Mouse (Mus musculus) spleen, postnatal 36 days (tissue): Measurements from ENCODE around the gene Bicdl1.
A peak's percentile ranks its signal among the peaks of the same experiment; 100 is the strongest.

Experiments
- DNase-seq, 2 experiments: peaks; one replicate each; pipeline ENCODE4 v3.0.0; 2022; ENCODE audit warnings: low spot score in 2 of 2, mixed read lengths in 1 of 2

Bicdl1 gene

DNA sequence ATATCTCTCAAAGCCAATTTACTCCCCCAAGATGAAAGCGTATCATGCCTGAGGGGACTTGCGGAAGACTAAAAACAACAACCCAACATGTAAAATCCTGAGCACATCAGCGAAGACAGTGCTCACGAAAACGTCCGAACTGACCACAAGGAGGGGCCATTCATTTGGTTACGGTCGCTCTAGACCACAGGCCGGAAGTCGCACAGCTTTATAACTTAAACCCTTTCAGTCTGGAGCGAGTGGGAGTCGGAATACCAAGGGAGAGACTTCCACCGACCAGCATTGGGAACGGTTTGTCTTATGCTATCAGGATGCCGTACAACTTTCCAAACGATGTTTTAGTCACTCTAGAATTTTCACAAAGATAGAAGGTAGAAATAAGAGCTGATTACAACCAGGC is 5.4 kb downstream of the Bicdl1 start:
- no peak for DNase-seq

DNA sequence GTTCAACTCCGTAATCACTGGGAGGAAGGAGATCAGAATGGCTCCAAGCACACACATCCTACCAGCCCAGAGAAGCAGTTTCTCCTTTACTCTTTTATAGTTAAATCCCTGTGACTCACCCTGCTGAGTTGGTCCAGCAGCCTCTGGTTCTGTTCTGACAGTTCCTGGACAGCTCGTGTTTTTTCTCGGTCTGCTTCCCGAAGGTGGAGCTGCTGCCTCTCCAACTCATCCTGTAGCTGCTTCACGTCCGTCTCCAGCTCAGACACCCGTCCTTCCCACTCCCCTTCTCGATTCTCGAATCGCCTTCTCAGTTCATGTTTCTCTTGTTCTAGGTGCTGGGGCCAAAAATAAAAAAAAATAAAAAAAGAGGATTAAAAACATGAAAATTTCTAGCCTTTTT is 7.0 kb downstream of the Bicdl1 start:
- DNase-seq = no peak

DNA sequence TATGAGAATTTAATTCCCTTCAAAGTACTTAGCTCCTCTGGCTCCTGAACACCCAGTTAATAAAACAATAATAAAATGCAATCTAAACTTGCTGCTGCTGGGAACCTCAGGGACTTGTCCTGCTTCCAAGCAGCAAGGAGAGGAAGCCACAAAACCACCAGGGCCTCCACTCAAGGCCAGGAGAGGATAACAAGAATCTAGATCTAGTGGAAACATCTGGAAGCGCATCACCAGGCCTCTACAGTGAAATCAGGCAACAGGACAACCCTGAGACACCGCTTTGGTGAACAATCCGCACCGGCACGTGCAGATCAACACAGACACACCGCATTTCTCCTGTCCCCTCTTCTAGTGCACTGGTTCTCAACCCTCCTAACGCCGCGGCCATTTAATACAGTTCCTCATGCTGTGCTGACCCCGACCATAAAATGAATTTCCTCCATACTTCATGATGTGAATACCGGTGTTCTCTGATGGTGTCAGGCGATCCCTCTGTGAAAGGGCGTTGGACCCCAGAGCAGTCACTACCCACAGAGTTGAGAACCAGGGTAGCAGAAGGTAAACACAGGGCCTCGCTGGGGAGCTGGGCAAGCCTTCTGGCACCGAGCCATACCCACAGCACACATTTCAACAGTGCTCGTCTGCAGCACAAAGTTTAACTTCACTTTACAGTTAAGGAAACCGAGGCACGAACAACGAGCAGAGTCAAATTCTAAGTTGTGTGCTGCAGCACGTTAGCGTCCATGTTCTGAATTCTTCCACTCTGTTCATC is 9.0 kb downstream of the Bicdl1 start:
- no peak for DNase-seq

DNA sequence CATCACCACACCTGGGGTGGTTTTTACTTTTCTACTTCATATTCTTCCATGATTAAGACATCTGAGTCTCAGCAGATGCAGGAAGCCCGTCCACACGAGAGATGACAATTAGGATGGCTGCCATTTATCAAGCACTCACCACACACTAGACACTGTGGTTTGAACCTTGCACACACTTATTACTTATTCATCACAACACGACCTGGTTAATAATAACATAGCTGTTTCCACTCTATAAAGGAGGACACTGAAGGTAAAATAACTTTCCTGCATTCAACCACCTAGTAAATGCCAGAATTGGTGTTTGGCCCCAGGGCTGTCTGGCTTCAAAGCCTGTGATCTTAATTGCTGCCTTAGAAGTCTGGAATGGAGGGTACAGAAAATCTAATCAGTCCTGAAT is 10.7 kb downstream of the Bicdl1 start:
- DNase-seq = no peak

DNA sequence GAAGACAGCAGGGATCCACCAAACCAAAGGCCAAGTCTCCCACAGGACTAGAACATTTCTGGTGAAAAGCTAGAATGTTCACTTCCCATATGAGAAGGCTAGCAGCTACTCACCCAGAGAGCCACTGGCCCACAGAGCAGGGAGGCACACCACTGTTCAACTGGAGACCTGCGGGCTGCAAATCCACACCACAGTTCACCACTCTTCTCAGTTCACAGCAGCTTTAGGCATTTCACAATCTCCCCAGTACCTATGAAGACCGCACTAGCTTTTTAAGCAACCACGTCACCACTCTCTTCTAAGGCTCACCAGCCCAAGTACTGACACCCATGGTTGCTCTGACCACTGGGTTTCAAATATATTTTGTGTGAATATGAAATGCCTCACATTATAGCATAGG is 13.7 kb downstream of the Bicdl1 start:
- no peak for DNase-seq

DNA sequence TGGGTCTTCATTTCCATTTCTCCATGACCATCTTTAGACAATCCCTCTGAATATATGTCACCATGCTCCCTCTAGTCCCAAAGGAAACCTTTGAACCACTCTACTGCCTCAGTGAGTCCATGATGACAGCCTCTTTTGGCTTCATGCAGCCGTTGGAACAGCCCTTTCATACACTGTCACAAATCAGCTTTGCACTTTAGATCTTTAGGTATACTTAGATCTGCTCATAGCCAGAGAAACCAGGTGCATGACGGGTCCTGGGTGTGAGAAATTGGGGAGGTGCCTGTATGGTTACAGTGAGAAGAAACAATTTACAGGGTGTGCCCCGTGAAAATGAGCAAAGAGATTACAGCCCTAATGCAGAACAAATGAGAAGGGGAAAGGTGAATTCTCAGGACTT is 14.3 kb downstream of the Bicdl1 start:
- DNase-seq = no peak

DNA sequence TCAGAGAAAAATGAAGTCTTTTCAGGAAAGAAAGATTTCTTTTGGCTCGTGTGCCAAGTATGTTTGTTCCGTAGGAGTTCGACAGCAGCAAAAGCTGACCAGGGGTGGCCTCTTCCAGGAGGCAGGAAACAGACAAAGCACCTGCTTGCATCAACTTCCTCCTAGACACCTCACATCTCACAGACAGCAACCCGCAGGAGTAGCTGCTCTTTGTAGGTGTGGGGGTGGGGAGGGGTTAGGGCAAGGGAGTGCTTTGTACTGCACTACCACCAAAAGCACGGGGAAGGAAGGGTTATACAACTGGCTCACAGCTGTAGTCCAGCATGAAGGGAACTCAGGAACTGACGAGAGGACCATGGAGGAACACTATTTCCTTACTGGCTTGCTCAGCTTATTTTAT is 15.0 kb downstream of the Bicdl1 start:
- peak; percentile 47 to 49 for DNase-seq

DNA sequence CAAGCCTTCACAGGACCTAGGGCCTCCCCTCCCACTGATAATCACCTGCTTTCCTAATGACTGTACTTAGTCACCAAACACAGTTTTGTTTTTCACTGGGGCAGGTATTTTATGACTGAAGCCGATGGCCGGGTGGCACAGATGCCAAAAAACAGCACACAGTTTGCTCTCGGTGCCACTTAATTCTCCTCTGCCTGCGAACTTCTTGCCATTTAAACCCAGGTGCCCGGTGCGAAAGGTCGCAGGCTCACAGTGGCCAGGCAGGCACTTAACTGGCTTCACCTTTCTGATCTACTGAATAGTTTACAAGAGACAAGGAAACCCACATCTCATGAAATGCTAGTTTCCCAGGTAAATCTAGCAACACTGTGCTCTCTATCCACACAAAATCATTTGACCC is 16.7 kb downstream of the Bicdl1 start:
- no peak for DNase-seq

DNA sequence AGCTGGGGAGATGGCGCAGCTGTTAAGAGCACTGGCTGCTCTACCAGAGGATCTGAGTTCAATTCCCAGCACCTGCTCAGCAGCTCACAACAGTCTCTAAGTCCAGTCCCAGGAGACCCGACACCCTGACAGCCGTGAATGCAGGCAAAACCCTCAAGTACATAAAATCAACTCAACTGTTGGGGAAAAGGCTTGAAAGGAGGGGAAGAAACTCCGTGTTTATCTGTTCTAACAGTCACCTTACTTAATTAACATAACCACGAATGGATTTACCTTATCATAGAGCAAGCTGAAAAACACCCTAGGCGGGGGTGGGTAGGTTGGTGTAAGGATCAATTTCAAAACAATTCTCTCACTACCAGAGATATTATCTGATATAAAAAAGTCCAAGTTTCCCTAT is 18.9 kb downstream of the Bicdl1 start:
- no peak for DNase-seq

DNA sequence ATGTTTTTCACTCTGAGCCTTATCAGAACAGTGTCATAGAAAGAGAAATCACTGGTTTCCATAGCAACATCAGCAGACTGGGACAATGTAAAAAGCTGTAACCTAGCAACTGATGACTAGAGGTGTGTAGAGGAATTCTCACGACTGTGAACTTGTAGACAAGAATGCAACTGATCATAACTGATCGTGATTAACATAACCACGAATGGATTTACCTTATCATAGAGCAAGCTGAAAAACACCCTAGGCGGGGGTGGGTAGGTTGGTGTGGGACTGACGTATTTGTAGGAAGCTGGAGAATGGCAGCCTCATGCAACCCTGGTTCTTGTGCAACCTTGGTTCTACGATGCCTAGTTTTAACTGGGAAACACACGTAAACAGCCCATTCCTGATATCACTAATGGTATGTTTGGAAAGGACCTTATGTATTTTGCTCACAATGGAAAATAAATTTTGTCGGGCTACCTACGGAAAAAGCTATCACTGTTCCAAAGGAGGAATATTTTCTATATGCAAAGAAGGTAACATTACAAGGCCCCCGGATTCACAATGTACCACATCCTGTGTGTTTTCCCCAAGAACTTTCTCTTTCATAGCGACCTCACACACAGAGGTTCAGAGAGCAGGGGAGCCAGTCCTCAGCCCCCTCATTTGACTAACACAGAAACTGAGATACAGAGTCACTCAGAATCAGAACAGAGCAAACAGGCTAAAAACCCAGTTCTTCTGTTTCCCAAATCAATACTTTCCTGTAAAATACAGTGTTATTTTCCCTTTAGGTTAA is 19.6 kb downstream of the Bicdl1 start:
- DNase-seq = no peak

DNA sequence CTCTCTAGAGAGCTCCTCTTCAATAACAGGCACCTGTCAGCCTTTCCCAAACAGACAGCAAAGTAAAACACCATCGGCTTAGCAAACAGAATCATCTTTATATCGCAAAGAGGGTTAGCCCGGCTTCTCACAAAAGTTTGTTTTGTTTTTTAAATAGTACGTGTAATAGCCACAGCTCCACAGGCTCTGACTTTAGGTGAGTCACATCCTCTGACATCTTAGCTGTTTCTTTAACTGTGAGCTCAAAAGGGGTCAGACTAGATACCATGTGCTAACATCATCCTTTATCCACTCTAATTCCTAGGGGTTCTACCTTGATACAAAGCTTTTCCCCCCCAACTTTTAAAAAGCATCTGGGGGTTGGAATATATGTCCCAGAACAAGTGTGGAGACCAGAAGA is 21.2 kb downstream of the Bicdl1 start:
- no peak for DNase-seq

DNA sequence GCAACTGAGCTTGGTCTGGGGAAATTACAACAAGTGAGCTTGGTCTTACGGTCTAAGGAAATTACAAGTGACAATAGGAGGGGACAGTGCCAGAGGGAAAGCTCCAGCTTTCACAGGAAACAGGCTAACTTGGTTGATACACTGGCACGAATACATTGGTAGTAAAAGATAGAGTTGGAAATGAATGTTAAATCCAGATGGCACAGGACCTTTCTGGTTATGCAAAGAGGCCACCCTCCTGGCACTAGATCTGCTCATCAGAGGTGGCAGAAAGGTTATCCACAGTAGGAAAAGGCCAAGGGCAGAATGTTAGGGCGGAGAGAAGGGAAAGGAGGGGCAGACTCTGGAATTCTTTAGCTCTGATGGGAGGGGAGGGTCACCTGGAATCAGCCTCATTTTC is 22.5 kb downstream of the Bicdl1 start:
- no peak for DNase-seq

DNA sequence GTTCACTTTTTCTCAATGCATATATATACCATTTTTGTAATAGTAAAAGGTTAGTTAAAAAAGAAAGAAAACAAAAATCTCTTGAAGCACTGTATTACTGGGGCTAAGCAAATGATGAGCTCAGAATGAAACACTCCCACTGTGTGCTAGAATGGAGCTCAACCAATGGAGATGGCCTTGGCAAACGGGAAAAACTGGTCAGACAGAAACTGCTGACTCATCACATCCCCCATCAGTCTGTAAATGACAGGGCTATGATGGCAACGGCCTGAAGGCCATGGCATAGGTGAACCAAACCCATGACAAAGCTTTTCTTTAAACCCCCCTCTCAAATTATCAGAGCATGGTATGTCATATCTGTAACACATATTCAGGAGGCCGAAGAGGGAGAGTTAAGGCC is 29.4 kb downstream of the Bicdl1 start:
- DNase-seq = no peak

DNA sequence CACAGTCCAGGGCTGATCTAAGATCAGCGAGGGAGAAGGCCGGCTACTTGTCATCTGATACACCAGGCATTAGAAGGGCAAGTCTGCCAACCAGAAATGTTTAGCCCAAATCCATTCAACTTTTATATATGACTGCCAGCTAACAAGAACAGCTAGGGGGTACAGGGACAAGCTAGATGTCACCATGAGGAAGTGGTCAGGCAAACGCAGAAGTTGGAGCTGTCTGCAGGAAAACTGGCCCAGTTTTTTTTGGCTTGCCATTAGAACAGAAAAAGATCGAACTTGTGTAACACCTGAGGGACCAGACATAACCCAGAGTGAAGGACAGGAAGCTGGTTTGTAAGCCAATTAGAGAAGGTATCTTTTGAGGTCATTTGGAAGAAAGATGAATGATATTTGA is 30.2 kb downstream of the Bicdl1 start:
- DNase-seq = no peak

DNA sequence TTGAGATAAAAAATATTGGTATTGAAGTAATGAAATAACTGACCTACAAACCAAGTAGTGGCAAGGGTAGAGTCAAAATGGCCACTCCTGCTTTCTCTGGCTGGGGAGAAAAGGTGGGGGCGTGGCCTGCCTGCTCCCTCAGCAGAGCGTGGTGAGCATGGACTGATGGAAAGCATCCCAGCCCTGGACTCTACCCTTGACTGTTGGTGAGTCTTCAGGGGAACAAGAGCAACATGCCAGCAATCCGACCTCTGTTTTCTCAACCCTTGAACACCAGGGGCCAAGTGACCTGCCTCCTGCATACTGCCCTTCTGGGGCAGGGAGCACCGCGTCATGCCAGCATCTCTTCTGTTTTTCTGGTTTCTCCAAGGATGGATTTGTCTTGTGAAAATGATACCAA is 34.6 kb downstream of the Bicdl1 start:
- DNase-seq = no peak

DNA sequence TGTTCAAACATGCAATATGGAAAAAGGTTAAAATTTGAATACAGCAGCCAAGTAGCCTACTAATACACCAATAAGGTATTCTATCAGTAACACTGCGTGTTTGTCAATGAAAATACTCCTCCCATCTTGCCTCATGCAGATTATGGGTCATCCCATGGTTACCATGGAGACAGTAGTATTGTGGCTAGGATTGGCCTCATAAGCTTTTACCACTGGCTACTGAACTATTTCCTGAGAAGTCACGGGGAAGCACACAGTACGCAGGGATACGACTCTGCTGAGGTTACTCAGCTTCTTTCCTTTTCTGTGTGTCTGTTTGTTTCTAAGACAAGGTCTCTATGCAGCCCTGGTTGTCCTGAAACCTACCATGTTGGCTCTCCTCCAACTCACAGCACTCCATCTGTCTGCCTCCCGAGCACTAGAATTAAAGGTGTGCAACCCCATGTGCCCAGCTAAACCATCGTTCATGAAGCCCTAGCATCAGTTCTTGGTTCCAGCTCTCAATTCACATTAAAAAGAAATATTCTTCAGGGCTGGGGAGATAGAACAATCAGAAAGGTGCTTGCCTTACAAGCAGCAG is 36.1 kb downstream of the Bicdl1 start:
- no peak for DNase-seq

DNA sequence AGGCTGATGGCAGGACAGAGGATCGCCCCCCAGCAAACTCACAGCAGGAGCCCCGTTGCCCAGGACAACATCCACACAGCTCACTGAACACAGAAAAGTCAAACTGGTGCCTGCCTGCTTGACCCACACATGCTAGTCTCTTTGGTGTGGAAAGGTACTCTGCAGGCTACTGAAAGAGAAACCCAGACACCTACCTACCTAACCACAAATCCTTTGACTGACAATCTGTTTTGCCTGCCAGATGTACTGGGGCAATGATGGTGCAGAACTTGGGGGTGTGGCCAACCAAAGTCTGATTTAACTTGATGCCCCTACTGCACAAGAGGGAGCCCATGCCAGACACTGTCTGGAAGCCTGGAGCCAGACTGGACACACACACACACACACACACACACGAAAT is 38.1 kb downstream of the Bicdl1 start:
- no peak for DNase-seq

DNA sequence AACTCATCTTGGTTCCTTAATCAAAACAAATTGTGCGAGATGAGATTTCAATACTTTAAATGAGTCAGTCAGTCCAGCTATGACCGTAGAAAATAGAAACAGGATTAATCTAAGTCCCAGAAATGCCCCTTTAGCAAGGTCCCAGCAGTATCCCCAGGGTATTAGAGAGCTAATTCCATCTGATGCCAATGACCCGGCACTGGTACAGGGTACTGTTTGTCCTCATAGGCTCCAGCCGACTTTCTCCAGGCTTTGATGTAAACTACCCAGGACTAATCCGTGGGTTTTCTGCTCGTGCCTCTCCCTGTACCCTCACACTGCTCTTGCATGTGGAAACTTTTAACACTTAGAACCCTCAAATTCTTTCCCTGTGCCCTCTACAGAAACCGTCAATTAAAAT is 44.7 kb downstream of the Bicdl1 start:
- DNase-seq = no peak

DNA sequence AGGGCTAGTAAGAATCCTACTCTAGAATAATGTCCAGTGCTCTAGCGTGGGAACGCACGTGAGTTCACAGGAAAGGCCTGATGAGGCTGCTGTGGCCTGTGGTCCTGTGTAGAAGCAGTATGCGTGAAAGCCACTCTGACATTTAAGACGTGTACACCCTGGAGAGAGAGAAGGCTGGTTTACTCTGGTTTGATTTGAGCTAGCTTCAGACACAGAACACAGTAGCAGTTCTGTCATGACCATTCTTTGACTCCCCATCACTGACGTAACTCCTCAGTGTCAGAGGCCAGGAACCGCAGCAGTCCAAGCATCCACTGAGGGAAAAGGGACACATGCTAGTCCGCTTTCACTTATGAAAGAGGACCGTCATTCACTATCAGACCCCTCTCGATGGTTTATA is 46.3 kb downstream of the Bicdl1 start:
- DNase-seq = no peak

DNA sequence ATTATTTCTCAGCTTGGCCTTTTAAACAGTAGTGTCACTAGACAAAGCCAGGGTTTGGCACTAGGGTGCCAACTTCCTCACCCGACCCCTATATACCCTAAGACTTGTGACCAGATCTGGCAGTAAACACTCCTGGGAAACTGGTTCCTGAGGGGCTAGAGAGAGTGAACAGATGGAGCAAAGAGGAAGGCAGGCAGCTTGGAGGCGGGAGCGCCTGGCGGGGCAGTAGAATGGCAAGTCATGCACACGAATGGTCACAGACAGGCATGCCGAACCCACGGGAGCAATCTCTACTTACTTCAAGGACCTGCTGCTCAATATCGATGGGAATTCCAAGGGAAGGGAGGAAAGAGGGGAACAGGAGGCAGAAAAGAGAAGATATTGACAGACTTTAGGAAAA is 59.6 kb downstream of the Bicdl1 start:
- no peak for DNase-seq

DNA sequence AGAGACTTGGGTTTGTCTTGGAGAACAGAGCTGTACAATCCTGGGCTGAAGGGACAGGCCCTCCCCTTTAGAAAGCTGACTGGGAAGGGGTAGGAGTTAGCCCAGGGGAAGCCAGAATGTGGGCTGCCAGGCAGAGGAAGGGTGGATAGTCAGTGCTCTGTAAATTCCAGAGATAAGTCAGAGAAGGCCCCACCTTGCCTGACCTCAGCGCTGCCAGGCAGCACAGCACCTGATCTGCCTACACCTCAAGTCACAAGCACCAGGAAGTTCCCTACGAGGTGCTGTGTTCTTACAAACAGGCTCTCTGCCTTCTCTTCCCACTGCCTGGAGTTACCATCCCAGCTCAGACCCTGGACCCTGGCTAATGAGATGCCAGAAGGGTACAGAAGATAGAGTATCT is 61.0 kb downstream of the Bicdl1 start:
- DNase-seq = no peak

DNA sequence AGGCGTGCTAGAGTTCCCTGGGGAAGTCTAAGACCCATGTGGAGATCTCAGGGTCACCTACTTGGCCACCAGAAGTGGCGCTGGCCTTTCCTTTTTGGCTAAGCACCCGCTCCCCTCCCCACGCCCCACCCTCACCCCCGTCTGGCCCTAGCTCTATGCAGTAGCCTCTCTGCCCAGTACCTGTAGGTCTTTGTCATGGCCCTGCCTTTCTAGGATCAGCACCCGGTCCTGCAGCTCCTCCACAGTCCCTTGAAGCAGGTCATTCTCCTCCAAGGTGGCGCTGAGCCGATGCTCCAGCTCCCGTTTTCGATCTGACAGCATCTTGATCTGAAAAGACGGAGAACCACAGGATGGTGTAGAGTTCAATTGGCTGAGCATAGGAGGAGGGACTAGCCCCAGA is 61.4 kb downstream of the Bicdl1 start:
- no peak for DNase-seq

DNA sequence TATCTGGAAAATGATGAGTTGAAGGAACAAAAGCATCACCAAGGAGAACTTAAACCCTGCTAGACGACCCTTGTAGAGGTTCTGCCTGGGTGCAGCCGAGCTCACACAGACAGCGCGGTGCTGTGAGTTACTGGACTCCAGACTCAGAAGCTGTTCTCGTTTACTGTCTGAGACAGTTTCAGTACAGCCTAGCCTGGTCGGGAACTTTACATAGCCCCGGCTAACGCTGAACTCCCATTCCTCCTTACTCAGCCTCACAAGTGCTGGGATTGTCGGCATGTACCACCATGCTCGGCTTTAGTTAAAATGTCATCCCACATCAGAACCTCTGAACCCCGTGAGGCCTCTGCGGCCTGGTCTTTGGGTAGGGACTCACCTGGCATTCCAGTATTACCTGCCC is 62.4 kb downstream of the Bicdl1 start:
- DNase-seq = no peak
